Mouse (Mus musculus): ENCODE results near the gene Mospd3. TPM values are rescaled to one million over a fixed set of nuclear protein-coding genes. Genes with fewer than 3 reads are reported as not detected.

Mospd3 gene
- polyA plus RNA-seq, 1 experiment from 2014 or later = 25.0 TPM

DNA sequence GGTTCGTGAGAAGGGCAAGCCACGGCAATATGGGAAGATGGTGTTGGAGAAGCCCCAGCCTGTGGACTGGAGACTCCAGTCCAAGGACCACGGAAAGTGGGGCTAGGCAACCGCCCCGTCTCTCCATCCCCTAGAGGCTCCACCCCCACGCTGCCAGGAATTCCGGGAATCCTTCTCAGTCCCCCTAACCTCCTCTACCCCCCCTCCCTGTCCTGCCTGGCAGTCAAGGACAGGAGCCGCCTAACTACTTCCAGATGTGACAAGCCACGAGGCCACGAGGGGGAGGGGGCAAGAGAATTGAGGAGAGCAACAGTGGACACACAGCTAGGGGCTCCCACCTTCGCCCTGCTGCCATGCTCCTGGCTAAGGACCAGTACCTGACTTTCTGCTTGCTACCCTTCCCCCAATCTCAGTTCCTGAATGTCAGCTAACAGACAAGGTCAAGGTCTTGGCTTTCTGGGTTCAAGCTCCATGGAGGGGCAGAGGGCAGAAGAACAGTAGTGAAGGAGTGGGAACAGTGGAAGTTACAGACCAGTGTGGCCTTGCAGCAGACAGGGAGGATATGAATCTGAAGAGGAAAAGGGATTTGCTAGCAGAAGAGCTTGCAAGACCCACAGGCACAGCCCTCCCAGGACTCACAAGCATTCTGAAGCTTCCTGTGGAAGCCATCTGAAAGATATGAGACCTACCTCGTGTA, 9.8 kb upstream of the Mospd3 start:
- H3K27ac ChIP-seq (ENCODE audit: low read length) = peak overlapping the region; percentile 94
- no peaks in the 10 kb centered on the region for H3K9me3 ChIP-seq (replicated peaks; ENCODE audit: control insufficient read depth, low read length)
- WGBS = 7% methylated on average over 12 of the region's 12 CpGs
- H3K9ac ChIP-seq (ENCODE audit: low read length) = peak overlapping the region; percentile 72
- ATAC-seq (replicated peaks; ENCODE audit: extremely low read depth, insufficient read depth, low FRiP score) = peak; percentile 73
- H3K4me2 ChIP-seq (ENCODE audit: low read depth, low read length) = peak overlapping the region; percentile 63
- H3K36me3 ChIP-seq (ENCODE audit: control insufficient read depth, insufficient read depth) = peaks cover 8% of the 10 kb centered on the region
- H3K4me3 ChIP-seq (ENCODE audit: low read length) = peak overlapping the region; percentile 36
- H3K4me1 ChIP-seq (ENCODE audit: control insufficient read depth, insufficient read depth, low read length) = peaks cover 30% of the 10 kb centered on the region
- no peaks in the 10 kb centered on the region for H3K27me3 ChIP-seq (ENCODE audit: control insufficient read depth, insufficient read depth, low read length)

DNA sequence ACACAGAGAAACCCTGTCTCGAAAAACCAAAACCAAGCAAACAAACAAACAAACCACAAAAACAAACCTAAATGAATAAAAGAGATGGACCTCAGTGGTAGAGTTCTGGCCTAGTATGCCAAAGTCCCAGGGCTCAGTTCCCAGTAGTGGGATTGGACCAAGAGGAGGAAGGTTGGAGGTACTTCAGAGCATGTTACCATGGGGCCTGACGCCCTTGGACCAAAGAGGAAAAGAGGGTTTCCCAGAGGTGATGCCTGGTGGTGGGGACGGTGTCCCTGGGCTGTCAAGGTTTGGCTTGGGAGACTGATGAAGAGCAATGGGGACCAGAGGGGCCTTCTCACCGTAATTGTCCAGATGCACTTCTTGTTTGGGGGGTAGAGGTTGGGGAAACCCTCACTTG, 9.2 kb upstream of the Mospd3 start:
- peaks cover 30% of the 10 kb centered on the region for H3K4me1 ChIP-seq (ENCODE audit: control insufficient read depth, insufficient read depth, low read length)
- no peak for ATAC-seq (replicated peaks; ENCODE audit: extremely low read depth, insufficient read depth, low FRiP score)
- peak overlapping the region; percentile 36 for H3K4me3 ChIP-seq (ENCODE audit: low read length)
- H3K36me3 ChIP-seq (ENCODE audit: control insufficient read depth, insufficient read depth) = peaks cover 8% of the 10 kb centered on the region
- H3K4me2 ChIP-seq (ENCODE audit: low read depth, low read length) = peak overlapping the region; percentile 63
- no peaks in the 10 kb centered on the region for H3K9me3 ChIP-seq (replicated peaks; ENCODE audit: control insufficient read depth, low read length)
- H3K27me3 ChIP-seq (ENCODE audit: control insufficient read depth, insufficient read depth, low read length) = no peaks in the 10 kb centered on the region
- H3K27ac ChIP-seq (ENCODE audit: low read length) = peak overlapping the region; percentile 94
- 48% methylated on average over 4 of the region's 4 CpGs for WGBS
- peak overlapping the region; percentile 72; the same call in 1 of the 2 replicates for H3K9ac ChIP-seq (ENCODE audit: low read length)

GRCm38 (mm10) chr5:137609292-137609691, 8.4 kb upstream of the Mospd3 start:
- Histone ChIP-seq H3K27ac (ENCODE audit: low read length) (no peak overlapping the region), H3K4me1 (ENCODE audit: control insufficient read depth, insufficient read depth, low read length) (peaks cover 30% of the 10 kb centered on the region), H3K9me3 (replicated peaks; ENCODE audit: control insufficient read depth, low read length) (no peaks in the 10 kb centered on the region), H3K9ac (ENCODE audit: low read length) (no peak overlapping the region), H3K36me3 (ENCODE audit: control insufficient read depth, insufficient read depth) (peaks cover 8% of the 10 kb centered on the region), H3K27me3 (ENCODE audit: control insufficient read depth, insufficient read depth, low read length) (no peaks in the 10 kb centered on the region), H3K4me3 (ENCODE audit: low read length) (no peak overlapping the region), H3K4me2 (ENCODE audit: low read depth, low read length) (no peak overlapping the region; the same call in 1 of the 2 replicates)
- WGBS = 66% methylated on average over 3 of the region's 3 CpGs
- no peak for ATAC-seq (replicated peaks; ENCODE audit: extremely low read depth, insufficient read depth, low FRiP score)

DNA sequence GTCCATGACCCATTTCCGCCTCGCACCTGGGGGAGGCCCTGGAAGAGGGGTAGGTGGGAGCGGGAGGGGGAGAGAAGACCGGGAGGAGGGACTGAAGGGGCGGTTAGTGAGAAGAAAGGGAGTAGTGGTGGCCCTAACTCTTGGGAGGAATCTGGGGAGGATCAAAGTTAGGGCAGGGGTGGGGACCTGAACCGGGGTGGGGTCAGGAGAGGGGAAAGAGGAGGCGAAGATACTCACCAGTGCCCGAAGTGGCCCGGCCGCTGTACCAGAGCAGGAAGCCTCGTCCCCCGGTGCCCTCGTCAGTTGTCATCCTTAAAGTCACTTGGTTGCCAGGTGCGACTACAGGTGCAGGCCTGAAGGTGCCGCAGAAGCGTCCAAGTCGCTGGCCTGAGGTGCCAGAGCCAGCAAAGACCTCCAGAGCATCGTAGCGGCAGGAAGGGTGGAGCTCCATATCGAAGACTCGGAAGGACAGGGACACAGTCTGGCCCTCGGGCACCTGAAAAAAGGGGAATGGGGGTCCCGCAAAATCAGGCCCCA, 7.9 kb upstream of the Mospd3 start:
- 33% methylated on average over 22 of the region's 23 CpGs for WGBS
- Histone ChIP-seq H3K4me3 (ENCODE audit: low read length) (no peak overlapping the region), H3K27ac (ENCODE audit: low read length) (no peak overlapping the region), H3K9me3 (replicated peaks; ENCODE audit: control insufficient read depth, low read length) (no peaks in the 10 kb centered on the region), H3K27me3 (ENCODE audit: control insufficient read depth, insufficient read depth, low read length) (no peaks in the 10 kb centered on the region), H3K36me3 (ENCODE audit: control insufficient read depth, insufficient read depth) (peaks cover 9% of the 10 kb centered on the region), H3K9ac (ENCODE audit: low read length) (peak overlapping the region; percentile 60; the same call in 1 of the 2 replicates), H3K4me1 (ENCODE audit: control insufficient read depth, insufficient read depth, low read length) (peaks cover 30% of the 10 kb centered on the region), H3K4me2 (ENCODE audit: low read depth, low read length) (peak overlapping the region; percentile 37)
- ATAC-seq (replicated peaks; ENCODE audit: extremely low read depth, insufficient read depth, low FRiP score) = no peak

- peaks cover 33% of the 10 kb centered on the region for H3K4me1 ChIP-seq (ENCODE audit: control insufficient read depth, insufficient read depth, low read length)
- H3K4me2 ChIP-seq (ENCODE audit: low read depth, low read length) = peak overlapping the region; percentile 37
- H3K27ac ChIP-seq (ENCODE audit: low read length) = no peak overlapping the region
- 36% methylated on average over 26 of the region's 26 CpGs for WGBS
- ATAC-seq (replicated peaks; ENCODE audit: extremely low read depth, insufficient read depth, low FRiP score) = no peak
- H3K9me3 ChIP-seq (replicated peaks; ENCODE audit: control insufficient read depth, low read length) = no peaks in the 10 kb centered on the region
- H3K4me3 ChIP-seq (ENCODE audit: low read length) = no peak overlapping the region
- no peaks in the 10 kb centered on the region for H3K27me3 ChIP-seq (ENCODE audit: control insufficient read depth, insufficient read depth, low read length)
- H3K9ac ChIP-seq (ENCODE audit: low read length) = peak overlapping the region; percentile 60; the same call in 1 of the 2 replicates
- peaks cover 13% of the 10 kb centered on the region for H3K36me3 ChIP-seq (ENCODE audit: control insufficient read depth, insufficient read depth)
Measured at GRCm38 (mm10) chr5:137607860-137608653, 7.2 kb upstream of the Mospd3 start.

DNA sequence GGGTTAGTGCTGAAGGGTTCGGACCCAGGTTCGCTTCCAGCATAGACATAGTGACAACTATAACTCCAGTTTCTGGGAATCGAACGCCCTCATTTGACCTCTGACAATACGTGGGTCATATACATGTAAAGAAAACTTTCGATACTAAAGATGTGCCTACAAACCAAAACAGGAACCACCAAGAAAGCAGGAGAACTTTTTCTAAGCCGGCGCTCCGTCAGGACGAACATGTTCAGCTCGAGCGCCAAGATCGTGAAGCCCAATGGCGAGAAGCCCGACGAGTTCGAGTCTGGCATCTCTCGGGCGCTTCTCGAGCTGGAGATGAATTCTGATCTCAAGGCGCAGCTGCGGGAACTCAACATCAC, 489 bp upstream of the Mospd3 start:
- no peak for ATAC-seq (replicated peaks; ENCODE audit: extremely low read depth, insufficient read depth, low FRiP score)
- Histone ChIP-seq H3K27ac (ENCODE audit: low read length) (peak overlapping the region; percentile 82), H3K4me3 (ENCODE audit: low read length) (peak overlapping the region; percentile 74), H3K27me3 (ENCODE audit: control insufficient read depth, insufficient read depth, low read length) (no peaks in the 10 kb centered on the region), H3K9me3 (replicated peaks; ENCODE audit: control insufficient read depth, low read length) (no peaks in the 10 kb centered on the region), H3K9ac (ENCODE audit: low read length) (peak overlapping the region; percentile 77), H3K4me2 (ENCODE audit: low read depth, low read length) (peak overlapping the region; percentile 75), H3K4me1 (ENCODE audit: control insufficient read depth, insufficient read depth, low read length) (peaks cover 20% of the 10 kb centered on the region), H3K36me3 (ENCODE audit: control insufficient read depth, insufficient read depth) (peaks cover 9% of the 10 kb centered on the region)
- WGBS = 0% methylated on average over 22 of the region's 22 CpGs

DNA sequence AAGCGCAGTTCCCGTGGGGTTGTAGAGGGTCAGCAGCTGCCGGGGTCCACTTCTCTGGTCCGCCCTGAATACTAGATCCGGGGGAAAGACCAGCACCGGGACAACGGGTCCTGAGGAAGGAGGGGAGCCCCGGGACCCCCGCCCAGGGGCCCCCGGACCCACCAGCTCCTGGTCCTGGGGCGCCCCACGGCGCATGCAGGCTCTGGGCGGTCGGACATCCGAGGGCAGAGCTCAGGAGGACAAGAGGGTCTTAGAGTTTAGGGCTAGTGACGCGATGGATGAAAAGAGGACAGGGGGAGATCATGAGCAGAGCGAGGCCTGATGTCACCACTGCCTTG, 608 bp downstream of the Mospd3 start:
- Histone ChIP-seq H3K4me3 (ENCODE audit: low read length) (peak overlapping the region; percentile 74), H3K9ac (ENCODE audit: low read length) (peak overlapping the region; percentile 96), H3K27ac (ENCODE audit: low read length) (peak overlapping the region; percentile 72), H3K27me3 (ENCODE audit: control insufficient read depth, insufficient read depth, low read length) (no peaks in the 10 kb centered on the region), H3K9me3 (replicated peaks; ENCODE audit: control insufficient read depth, low read length) (no peaks in the 10 kb centered on the region), H3K36me3 (ENCODE audit: control insufficient read depth, insufficient read depth) (peaks cover 5% of the 10 kb centered on the region; the same call in 1 of the 2 replicates), H3K4me2 (ENCODE audit: low read depth, low read length) (peak overlapping the region; percentile 100), H3K4me1 (ENCODE audit: control insufficient read depth, insufficient read depth, low read length) (peaks cover 20% of the 10 kb centered on the region)
- peak; percentile 53 for ATAC-seq (replicated peaks; ENCODE audit: extremely low read depth, insufficient read depth, low FRiP score)
- WGBS = under 1% methylated on average over 19 of the region's 19 CpGs

DNA sequence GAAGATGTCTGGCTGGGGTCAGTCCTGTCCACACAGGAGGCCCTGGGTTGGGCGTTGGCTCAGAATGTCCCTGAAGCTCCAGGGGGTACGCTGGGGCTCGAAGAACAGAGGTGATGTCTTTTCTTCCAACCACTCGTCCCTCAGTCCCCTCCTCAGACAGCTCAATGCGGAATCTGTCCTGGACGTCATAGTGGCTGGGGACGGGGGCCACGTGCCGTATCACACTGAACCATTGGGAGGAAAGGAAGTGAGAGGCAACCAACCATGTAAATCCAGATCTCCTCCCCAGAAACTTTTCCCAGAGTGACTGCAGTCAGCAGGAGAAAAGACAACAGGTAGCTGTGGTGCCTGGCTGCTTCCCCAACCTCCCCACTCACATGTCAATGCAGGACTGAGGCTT, 1.3 kb downstream of the Mospd3 start:
- Histone ChIP-seq H3K4me3 (ENCODE audit: low read length) (peak overlapping the region; percentile 74), H3K4me1 (ENCODE audit: control insufficient read depth, insufficient read depth, low read length) (peaks cover 20% of the 10 kb centered on the region), H3K27me3 (ENCODE audit: control insufficient read depth, insufficient read depth, low read length) (no peaks in the 10 kb centered on the region), H3K9ac (ENCODE audit: low read length) (peak overlapping the region; percentile 96), H3K36me3 (ENCODE audit: control insufficient read depth, insufficient read depth) (peaks cover 5% of the 10 kb centered on the region; the same call in 1 of the 2 replicates), H3K27ac (ENCODE audit: low read length) (0 out of 2 replicates have a peak overlapping the region, but pooled peaks have one; percentile 15), H3K4me2 (ENCODE audit: low read depth, low read length) (peak overlapping the region; percentile 100), H3K9me3 (replicated peaks; ENCODE audit: control insufficient read depth, low read length) (no peaks in the 10 kb centered on the region)
- ATAC-seq (replicated peaks; ENCODE audit: extremely low read depth, insufficient read depth, low FRiP score) = no peak
- 56% methylated on average over 9 of the region's 9 CpGs for WGBS

All from heart, embryonic 16.5 days (tissue).